Mouse (Mus musculus) kidney, adult 2 months (tissue): Measurements from ENCODE around the gene Prss54.

Experiments used
- CTCF ChIP-seq: fragments of 200-500 bp; conservative IDR thresholded peaks from 2 replicates; pipeline ENCODE4 v1.5.1; 2011; ENCODE audit warnings: low read depth, mild to moderate bottlenecking, control low read depth, low read length, moderate library complexity, mixed read lengths; ENCODE audit not compliant: insufficient read depth, insufficient read length
- POLR2A ChIP-seq: fragments of 200-500 bp; IDR thresholded peaks from one replicate; pipeline ENCODE4 v1.6.1; 2011; ENCODE audit warnings: low read depth, low read length, control low read depth

DNA sequence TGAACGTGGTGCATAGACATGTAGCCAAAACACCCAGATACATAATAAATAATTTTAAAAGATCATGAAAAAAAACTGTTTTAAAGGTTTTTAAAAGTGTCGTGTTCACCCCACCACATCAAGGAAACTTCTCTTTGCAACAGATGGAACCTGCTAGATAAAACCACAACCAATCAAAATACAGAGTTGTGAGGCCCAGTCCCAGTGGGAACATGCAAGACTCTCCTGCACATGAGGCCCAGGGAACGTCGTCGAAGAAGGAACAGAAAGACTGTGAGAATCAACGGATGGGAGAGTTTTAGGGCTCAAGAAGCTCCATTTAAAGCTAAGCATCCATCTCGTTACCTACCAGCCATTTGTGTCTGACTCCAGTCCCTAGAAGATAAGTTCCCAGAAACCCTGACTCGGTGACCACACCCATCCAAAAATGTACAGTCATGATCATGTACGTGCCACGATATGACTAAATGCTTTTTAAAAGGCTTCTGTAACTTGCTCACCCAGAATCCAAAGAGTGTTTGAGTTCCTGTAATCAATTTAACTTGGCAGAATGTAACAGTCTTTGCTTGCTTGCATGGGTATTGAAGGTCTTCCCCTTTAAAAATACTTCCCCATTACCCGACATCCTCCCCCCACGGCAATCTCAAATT is 16.1 kb upstream of the Prss54 start:
- TF ChIP-seq CTCF (no peak), POLR2A (no peak)
